Mouse (Mus musculus) left cerebral cortex, postnatal 25 days (tissue): ENCODE data around the gene Megf11. TPM values are rescaled to one million over a fixed set of nuclear protein-coding genes. Genes with fewer than 3 reads are reported as not detected.
A peak's percentile ranks its signal among the peaks of the same experiment; 100 is the strongest.

Source experiments
- DNase-seq, 2 experiments: peaks; one replicate each; pipeline ENCODE4 v3.0.0; 2022; ENCODE audit warnings: low spot score in 2 of 2, mixed read lengths in 1 of 2
- intact Hi-C: fragments of 180-260 bp; cut with DNase I; formaldehyde crosslinking; loops from one replicate; pipeline ENCODE4 v1.15.1; 2025
- total RNA-seq, 2 experiments: library from RNA; stranded (reverse); gene quantifications; 2 replicates each; pipeline ENCODE4 v1.2.3; 2021

Megf11 gene
- total RNA-seq, 2 experiments from 2014 or later: 12.9 to 15.2 TPM

DNA sequence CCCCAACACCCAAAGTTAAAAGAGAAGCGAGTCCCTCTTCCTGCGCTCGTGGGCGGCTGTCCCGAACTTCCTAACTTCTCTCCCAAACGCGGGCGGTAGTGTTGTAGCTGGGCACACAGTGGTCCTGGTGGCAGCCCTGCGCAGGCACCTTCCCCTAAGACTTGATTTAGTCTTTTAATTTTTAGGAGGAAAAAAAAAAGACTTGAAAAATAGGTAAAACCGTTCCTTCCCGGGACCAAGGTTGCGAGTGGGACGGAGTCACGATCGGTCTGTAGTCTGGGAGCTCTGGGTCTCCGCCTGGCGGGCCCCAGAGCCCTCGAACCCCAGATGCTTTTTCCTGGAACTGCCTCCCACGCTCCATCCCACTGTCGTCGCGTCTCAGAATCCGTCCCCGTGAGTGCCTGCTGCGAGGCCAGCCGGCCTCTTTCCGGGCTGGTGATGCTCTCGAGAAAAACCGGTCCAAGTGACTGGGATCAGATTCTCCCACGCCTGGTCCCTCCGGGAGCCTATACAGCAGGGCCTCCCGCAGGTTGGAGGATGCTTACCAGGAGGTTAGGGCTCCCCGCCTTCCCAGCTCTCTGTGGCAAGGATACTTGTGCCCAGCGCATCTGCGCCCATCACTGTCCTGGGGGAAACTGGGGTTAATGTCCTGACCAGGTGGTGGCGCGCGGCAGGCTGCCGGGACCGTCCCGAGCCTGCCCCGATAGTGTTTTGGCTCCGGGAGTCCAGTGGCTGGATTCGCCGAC lies 1.2 kb downstream of the Megf11 start:
- intact Hi-C loops: loop anchor here (2.0 kb wide), 1 partner anchor 114 kb away; no protein-coding TSS in a partner anchor

DNA sequence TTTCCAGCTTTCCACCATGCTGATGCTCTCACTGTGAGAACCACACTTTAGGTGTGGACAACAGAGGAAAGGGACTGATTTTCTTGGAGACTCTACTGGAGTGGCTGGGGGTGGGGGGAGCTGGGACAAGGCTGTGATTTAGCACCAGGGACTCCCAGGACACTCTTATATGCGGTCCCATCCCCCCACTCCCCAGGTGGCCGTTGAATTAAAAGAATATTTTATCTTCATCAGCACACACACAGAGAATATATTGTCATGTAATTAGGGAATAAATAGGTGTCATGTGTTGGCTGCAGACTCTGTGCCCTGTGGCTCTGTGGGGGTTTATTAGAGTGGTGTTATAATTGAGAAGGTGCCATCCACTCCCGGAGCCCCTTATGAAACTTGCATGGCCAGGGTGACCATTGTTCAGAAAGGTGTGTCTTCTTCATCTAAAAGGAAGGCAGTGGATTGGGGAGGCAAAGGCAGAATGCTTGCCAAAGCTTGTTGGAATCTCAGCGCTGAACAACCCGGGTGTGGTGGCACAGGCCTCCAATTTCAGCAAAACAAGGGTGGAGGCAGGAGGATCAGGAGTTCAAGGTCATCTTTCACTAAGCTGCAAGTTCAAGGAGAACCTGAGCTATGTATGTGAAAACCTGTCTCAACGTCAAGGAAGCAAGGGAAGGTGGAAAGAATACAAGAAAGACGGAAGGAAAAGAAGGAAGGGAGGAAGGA lies 4.3 kb downstream of the Megf11 start:
- no peak for DNase-seq
- intact Hi-C loops: no loop called here

More for the DNA sequence above, 1.2 kb downstream of the Megf11 start:
- DNase-seq: peak; percentile 20 to 37

DNA sequence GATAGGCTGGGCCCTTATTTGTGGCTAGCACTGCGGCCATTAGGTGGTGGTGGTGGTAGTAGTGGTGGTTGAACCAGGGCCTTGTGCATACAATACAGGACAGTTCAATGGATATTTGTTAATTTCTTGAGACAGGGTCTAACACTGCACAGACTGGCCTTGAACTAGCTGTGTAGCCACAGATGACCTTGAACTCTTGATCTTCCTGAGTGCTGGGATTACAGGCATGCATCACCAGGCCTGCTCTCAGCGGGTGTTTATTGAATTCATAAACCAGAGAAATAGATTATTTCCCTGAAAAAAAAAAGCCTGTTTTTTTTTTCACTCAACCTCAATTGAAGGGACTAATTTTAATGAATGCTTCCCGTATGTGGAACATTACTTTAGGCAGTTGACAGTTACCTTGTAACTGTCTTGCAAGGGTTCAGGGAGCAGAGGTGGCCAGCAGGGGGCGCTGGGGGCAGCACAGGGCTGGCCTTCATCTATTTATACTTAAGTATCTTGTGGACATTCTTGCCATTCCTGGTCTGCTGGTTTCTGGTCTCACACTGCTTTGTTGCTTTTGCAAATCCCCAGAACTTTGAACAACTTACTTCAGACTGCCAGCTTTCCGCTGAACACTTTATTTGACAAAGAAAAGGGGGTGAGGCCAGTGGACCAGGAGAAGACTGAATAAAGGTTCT lies 8.6 kb downstream of the Megf11 start:
- DNase-seq: peak; percentile 60 to 61
- intact Hi-C loops: loop anchor here (2.0 kb wide), 1 partner anchor 243 kb away; no protein-coding TSS in a partner anchor

DNA sequence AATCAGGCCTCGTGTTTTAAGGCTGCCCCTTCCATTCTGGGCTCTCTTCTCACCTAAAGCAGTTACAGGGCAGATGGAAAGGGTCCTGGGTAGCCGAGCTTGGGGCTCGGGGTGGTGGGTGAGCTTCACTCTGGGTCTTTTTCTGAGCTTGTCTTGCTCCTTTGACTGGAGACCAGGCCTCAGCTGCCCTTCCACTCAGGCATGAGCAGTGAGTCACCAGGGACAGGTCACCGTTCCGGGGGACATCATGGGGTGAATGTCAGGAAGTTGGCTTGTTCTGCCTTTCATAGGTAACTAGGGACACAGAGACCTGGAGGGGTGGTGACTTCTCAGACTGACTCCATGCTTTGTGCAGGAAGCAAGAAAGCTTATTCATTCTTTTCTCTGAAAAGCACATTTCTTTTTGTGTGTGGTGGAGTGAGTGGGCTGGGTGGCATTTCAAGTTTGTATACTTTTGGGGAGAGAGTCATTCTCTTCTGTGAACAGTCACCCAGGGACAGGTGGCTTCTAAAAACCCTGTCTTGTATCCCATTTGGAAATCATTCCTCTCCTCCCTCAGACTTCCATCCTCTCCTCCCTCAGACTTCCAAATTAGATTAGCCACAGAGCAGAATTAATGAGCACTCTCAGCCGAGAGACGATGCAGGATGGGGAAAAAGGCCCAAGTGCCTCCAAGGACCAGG lies 10.0 kb downstream of the Megf11 start:
- intact Hi-C loops: loop anchor here (1.0 to 5.0 kb wide), 4 partner anchors 38 to 241 kb away; no protein-coding TSS in a partner anchor

DNA sequence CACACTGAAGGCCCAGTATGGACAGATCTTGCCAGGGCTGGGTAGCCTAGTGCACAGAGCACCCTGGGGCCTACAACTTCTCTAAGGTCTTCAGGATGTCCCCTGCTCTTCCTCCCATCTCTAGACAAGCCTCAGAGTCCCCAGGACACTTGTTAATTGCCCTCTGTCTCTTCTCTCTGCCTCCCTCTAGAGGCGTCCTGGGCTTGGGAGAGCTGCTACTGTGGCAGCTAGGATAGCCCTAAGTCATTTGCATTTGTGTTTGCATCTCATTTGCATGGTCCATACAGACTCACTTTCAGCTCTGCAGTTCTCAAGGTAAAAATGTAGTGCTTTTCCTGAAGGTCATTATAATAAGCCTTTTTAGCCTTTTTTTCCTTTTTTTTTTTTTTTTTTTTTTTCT lies 11.7 kb downstream of the Megf11 start:
- intact Hi-C loops: loop anchor here (5.0 kb wide), 2 partner anchors 40 to 130 kb away; no protein-coding TSS in a partner anchor
- no peak for DNase-seq

More for the DNA sequence above, 10.0 kb downstream of the Megf11 start:
- DNase-seq: peak in 1 of 2 experiments; percentile 87

DNA sequence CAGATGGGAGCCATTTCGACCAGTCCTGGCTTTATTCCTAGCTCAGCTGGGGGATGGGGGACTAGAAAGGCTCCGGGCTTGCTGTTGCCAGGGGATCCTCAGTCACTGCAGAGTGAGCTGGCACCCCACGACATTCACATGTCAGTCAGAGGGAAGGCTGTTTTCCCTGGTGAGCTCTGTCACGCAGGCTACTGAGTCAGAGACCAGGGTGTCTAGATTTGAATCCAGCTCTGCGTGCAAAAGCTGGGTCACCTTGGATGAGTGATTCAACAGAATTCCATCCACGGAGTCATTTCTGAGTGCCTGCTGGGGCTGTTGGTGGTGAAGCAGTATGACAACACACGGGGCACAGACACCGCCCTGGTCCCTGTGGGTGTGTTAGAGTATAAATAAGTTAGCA lies 13.7 kb downstream of the Megf11 start:
- DNase-seq: peak in 1 of 2 experiments; percentile 56
- intact Hi-C loops: loop anchor here (5.0 kb wide), 2 partner anchors 42 to 128 kb away; no protein-coding TSS in a partner anchor

- no peak for DNase-seq
These were observed 16.7 kb downstream of the Megf11 start for GRCm38 (mm10) chr9:64402141-64402540.

GRCm38 (mm10) chr9:64406841-64407240 lies 21.4 kb downstream of the Megf11 start:
- intact Hi-C loops: no loop called here
- no peak for DNase-seq

More at GRCm38 (mm10) chr9:64402141-64402540, 16.7 kb downstream of the Megf11 start:
- intact Hi-C loops: no loop called here

DNA sequence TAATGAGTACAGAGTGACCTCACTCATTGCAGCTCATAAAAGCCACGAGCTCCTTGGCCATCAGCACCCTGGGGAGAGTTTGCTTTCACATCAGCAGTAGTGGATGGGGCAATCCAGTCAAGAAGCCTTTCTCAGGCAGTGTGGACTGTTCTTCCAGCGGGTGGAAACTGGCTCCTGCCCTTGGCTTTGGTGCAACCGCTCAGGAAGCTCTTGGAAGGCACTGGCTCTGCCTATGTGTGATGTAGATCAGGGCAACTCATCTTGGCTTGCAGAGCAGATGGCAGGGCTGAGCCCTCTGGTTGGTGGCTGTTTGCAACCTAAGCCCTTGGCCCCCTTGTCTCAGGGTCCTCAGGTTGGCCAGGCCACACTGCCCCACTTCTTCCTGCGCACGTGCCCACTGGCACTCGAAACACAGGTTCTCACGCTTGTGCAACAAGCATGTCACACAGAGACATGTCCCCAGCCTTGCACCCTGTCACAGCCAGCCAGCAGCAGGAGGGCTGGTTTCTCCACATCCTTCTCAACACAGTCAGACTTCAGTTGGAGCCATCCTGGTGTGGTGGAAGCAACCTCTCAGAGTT lies 22.1 kb downstream of the Megf11 start:
- intact Hi-C loops: no loop called here
- DNase-seq: no peak

- intact Hi-C loops: no loop called here
- no peak for DNase-seq
These were observed 23.4 kb downstream of the Megf11 start for GRCm38 (mm10) chr9:64408821-64409220.

GRCm38 (mm10) chr9:64420471-64420870 lies 35.0 kb downstream of the Megf11 start:
- no peak for DNase-seq
- intact Hi-C loops: no loop called here

DNA sequence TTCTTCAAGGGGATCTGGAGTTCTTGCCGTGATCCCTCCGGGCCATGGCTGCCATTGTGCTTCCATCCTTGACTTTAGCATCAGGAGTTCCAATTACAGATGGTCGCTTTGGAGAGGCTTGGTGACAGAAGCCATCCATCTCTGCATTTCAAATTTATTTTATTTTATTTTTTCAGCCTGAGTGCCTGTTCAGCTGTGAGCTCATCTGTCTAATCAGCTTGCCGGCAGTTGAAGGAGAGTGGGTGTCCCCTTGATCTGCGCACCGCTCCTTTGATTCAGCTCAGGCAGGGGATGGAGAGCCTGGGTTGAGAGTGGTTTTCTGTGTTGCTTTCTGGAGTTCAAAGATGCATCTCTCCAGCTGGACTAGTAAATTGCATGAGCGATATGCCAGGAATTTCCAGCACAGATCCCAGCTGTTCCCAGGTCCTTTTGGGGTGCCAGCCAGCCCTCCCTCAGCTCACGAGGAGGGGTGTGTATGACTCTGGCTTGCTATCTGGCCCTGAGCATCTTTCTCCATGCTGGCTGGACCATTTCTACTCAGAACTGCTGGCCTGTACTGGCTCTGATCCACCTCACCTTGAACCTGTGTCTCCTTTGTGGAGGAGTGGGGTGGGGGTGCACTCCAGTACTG lies 36.7 kb downstream of the Megf11 start:
- no peak for DNase-seq
- intact Hi-C loops: no loop called here

GRCm38 (mm10) chr9:64423912-64424311 lies 38.5 kb downstream of the Megf11 start:
- no peak for DNase-seq
- intact Hi-C loops: no loop called here

DNA sequence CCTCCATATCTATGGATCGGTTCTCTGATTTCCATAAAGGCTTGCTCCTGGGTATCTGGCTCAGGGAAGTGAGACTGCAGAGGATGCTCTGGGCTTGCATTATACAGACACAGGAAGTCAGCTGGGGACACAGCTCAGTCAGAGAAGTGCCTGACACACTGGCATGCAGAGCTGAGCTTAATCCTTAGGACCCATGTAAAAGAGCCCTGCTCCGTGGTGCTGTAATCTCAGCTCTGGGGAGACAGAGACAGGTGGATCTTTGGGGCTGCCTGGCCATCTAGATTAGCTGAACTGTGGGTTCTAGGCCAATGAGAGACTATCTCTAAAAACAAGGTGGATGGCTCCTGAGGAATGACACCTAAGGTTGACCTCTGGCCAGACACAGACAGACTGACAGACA lies 50.7 kb downstream of the Megf11 start:
- intact Hi-C loops: no loop called here

DNA sequence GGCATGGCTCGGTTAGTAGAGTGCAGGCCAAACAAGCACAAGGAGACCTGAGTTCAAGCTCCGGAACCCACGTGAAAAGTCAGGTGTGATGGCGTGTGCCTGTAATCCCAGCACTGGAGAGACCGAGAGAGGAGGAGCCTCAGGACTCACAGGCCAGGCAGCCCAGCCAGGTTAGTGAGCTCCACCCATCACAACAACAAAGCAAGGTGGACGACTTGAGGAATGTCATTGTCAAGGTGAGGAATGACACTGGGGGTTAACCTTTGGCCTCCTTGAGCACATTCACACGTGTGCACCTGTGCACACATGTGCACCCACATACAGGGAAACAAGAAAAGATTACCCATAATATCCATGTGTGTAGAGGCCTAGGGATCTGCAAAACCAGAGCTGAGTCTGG lies 54.7 kb downstream of the Megf11 start:
- no peak for DNase-seq
- intact Hi-C loops: no loop called here

More for the DNA sequence above, 50.7 kb downstream of the Megf11 start:
- no peak for DNase-seq

- intact Hi-C loops: no loop called here
These were observed 60.6 kb downstream of the Megf11 start for GRCm38 (mm10) chr9:64445981-64446380.

GRCm38 (mm10) chr9:64447070-64447469 lies 61.6 kb downstream of the Megf11 start:
- no peak for DNase-seq
- intact Hi-C loops: no loop called here

More at GRCm38 (mm10) chr9:64445981-64446380, 60.6 kb downstream of the Megf11 start:
- no peak for DNase-seq

GRCm38 (mm10) chr9:64447522-64447921 lies 62.1 kb downstream of the Megf11 start:
- DNase-seq: peak; percentile 6 to 52
- intact Hi-C loops: no loop called here

- intact Hi-C loops: no loop called here
- no peak for DNase-seq
These were observed 67.3 kb downstream of the Megf11 start for GRCm38 (mm10) chr9:64452769-64453168.
